Mouse (Mus musculus) testis, adult 2 months (tissue): Measurements from ENCODE around the gene Ppp1r16b.

Experiments
- CTCF ChIP-seq: fragments of 200-500 bp; IDR thresholded peaks from 2 replicates; pipeline ENCODE4 v1.5.1; 2012; ENCODE audit warnings: low read depth, mild to moderate bottlenecking, inconsistent platforms, low read length, moderate library complexity; ENCODE audit not compliant: control insufficient read depth, insufficient read depth, insufficient replicate concordance
- POLR2A ChIP-seq: fragments of 200-500 bp; IDR thresholded peaks from 2 replicates; pipeline ENCODE4 v1.6.1; 2012; ENCODE audit warnings: low read depth, mild to moderate bottlenecking, inconsistent platforms, low read length, moderate library complexity; ENCODE audit not compliant: control insufficient read depth

- TF ChIP-seq POLR2A (no peak), CTCF (no peak)
Measured at GRCm38 (mm10) chr2:158815686-158816085, 150.5 kb downstream of the Ppp1r16b start.
